Mouse (Mus musculus) lung, embryonic 16.5 days (tissue): ENCODE measurements around the gene Gm3238. TPM values are rescaled to one million over a fixed set of nuclear protein-coding genes. Genes with fewer than 3 reads are reported as not detected.

Experiments
- ATAC-seq: fragments of 200-750 bp; cut with Nextera tagmentation; 2 replicates; pipeline ENCODE4 v1.8.0; 2017; ENCODE audit warnings: low read depth, mild to moderate bottlenecking, moderate library complexity
- H3K27ac ChIP-seq: fragments of 300-500 bp; sonication (generic); 2 replicates; pipeline ENCODE4 v1.5.1; 2014; ENCODE audit warnings: mild to moderate bottlenecking, control low read depth, low read length
- H3K27me3 ChIP-seq: fragments of 300-500 bp; sonication (generic); 2 replicates; pipeline ENCODE4 v1.6.1; 2014; ENCODE audit warnings: low read depth, low read length, mixed read lengths; ENCODE audit not compliant: control insufficient read depth, insufficient read depth
- H3K36me3 ChIP-seq: fragments of 300-500 bp; sonication (generic); 2 replicates; pipeline ENCODE4 v1.6.1; 2014; ENCODE audit warnings: low read length; ENCODE audit not compliant: control insufficient read depth, insufficient read depth
- H3K4me1 ChIP-seq: fragments of 300-500 bp; sonication (generic); replicated peaks from 2 replicates; pipeline ENCODE4 v1.6.1; 2014; ENCODE audit warnings: low read length, mixed read lengths; ENCODE audit not compliant: control insufficient read depth, insufficient read depth
- H3K4me2 ChIP-seq: fragments of 300-500 bp; sonication (generic); 2 replicates; pipeline ENCODE4 v1.6.1; 2014; ENCODE audit warnings: low read depth, low read length, control low read depth
- H3K4me3 ChIP-seq: fragments of 300-500 bp; sonication (generic); 2 replicates; pipeline ENCODE4 v1.5.1; 2014; ENCODE audit warnings: mild to moderate bottlenecking, low read length, control low read depth
- H3K9ac ChIP-seq: fragments of 300-500 bp; sonication (generic); 2 replicates; pipeline ENCODE4 v1.6.1; 2014; ENCODE audit warnings: low read length, control low read depth
- H3K9me3 ChIP-seq: fragments of 300-500 bp; sonication (generic); 2 replicates; pipeline ENCODE4 v1.6.1; 2016; ENCODE audit warnings: low read length; ENCODE audit not compliant: control insufficient read depth
- WGBS: fragments of 180-500 bp; shearing (Covaris S2); extraction: QIAGEN DNeasy Blood & Tissue Kit; methylation state at CpG from one replicate; pipeline ENCODE4 v1.1.7; 2014; 5-methylcytosine and 5-hydroxymethylcytosine counted together
- polyA plus RNA-seq: library from polyadenylated mRNA; unstranded; fragments of >200 nt; fragmentation: Nextera tagmentation; extraction: Ambion mirVana; gene quantifications from 2 replicates; pipeline ENCODE4 v1.2.1, GENCODE M21; 2015

Gm3238 gene
- polyA plus RNA-seq, 1 experiment from 2014 or later: not detected

DNA sequence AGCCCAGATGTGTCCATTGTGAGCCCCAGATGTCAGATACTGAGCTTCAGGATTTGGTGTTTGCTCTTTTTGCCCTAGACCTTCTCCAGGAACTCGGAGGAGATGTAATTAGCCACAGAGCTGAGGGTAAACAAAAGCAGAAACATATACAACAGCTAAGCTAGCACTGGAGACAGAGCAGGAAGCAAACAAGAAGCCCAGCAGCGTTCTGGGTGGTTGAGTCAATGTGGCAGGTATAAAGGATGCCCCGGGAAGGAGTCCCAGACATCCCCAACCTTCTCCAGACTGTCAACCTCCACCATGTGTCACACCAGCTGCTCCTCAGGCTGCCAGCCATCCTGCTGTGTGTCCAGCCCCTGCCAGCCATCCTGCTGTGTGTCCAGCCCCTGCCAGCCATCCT is 44.9 kb downstream of the Gm3238 start, which contains the start of gene Gm10100:
Gene Gm10100, plus strand, starts transcription at position 301 of the 400 bp plus-strand sequence.
- Histone ChIP-seq H3K9me3 (no peaks in the 10 kb centered on the region), H3K27me3 (no peaks in the 10 kb centered on the region), H3K9ac (no peak within 1 kb of the TSS), H3K36me3 (no peaks in the 10 kb centered on the region), H3K27ac (no peak within 1 kb of the TSS), H3K4me1 (no peaks in the 10 kb centered on the region), H3K4me3 (no peak within 1 kb of the TSS), H3K4me2 (no peak within 1 kb of the TSS)
- 16% methylated on average over 3 of the region's 3 CpGs for WGBS
- no peak for ATAC-seq

DNA sequence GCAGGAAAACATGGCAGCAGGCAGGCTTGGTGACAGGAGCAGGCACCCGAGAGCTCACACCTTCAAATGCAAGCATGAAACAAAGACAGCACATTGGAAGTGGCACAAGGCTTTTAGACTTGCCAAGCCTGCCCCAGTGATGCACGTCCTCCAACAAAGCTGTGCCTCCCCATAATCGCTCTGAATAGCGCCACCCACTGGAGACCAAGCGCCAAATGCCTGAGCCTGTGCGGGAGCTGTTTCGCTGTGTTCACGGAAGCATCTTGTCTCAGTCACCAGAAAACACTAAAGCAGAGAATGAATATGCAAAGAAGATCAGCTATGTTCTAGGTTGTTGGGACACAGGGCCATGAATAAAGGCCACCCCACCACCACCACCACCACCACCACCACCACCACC is 46.3 kb downstream of the Gm3238 start:
- H3K27ac ChIP-seq: no peak overlapping the region
- H3K27me3 ChIP-seq: no peaks in the 10 kb centered on the region
- H3K9ac ChIP-seq: no peak overlapping the region
- WGBS: 73% methylated on average over 8 of the region's 8 CpGs
- no peaks in the 10 kb centered on the region for H3K4me1 ChIP-seq
- no peak overlapping the region for H3K4me2 ChIP-seq
- no peaks in the 10 kb centered on the region for H3K36me3 ChIP-seq
- H3K4me3 ChIP-seq: no peak overlapping the region
- no peaks in the 10 kb centered on the region for H3K9me3 ChIP-seq
- ATAC-seq: no peak

Other genes with a start within 250 kb of the Gm3238 start
- gene Itgb2, start 241.1 kb downstream of the Gm3238 start, polyA plus RNA-seq: 5.3 and 7.5 TPM in 2 replicates
- 127 and 138 TPM in 2 replicates for gene Pttg1ip, start 189.6 kb downstream of the Gm3238 start, polyA plus RNA-seq
- gene Sumo3, start 165.2 kb downstream of the Gm3238 start, polyA plus RNA-seq: 344 and 348 TPM in 2 replicates
- 2.0 and 2.4 TPM in 2 replicates for gene Gm49325, start 165.1 kb downstream of the Gm3238 start, polyA plus RNA-seq
- 66.6 and 69.5 TPM in 2 replicates for gene Ube2g2, start 149.1 kb downstream of the Gm3238 start, polyA plus RNA-seq
- 0.25 and 0.38 TPM in 2 replicates for gene Tspear, start 84.8 kb downstream of the Gm3238 start, polyA plus RNA-seq
- not detected in 2 replicates for gene Gm19402, start 80.6 kb downstream of the Gm3238 start, polyA plus RNA-seq
- gene Gm9508, start 74.1 kb downstream of the Gm3238 start, polyA plus RNA-seq: not detected in 2 replicates
- gene Gm10272, start 64.7 kb downstream of the Gm3238 start, polyA plus RNA-seq: not detected in 2 replicates
- not detected in 2 replicates for gene Gm10024, start 59.9 kb downstream of the Gm3238 start, polyA plus RNA-seq
- not detected in 2 replicates for gene Gm10142, start 55.5 kb downstream of the Gm3238 start, polyA plus RNA-seq
- not detected in 2 replicates for gene Krtap12-1, start 50.7 kb downstream of the Gm3238 start, polyA plus RNA-seq
- gene Gm10100, start 44.8 kb downstream of the Gm3238 start, polyA plus RNA-seq: not detected in 2 replicates
- not detected in 2 replicates for gene Gm18596, start 28.7 kb downstream of the Gm3238 start, polyA plus RNA-seq
- not detected in 2 replicates for gene Gm9736, start 20.0 kb downstream of the Gm3238 start, polyA plus RNA-seq
- not detected in 2 replicates for gene Gm3233, start 11.6 kb downstream of the Gm3238 start, polyA plus RNA-seq
- gene Gm7138, start 5.6 kb upstream of the Gm3238 start, polyA plus RNA-seq: not detected in 2 replicates
- gene Gm3250, start 11.2 kb upstream of the Gm3238 start, polyA plus RNA-seq: not detected in 2 replicates
- not detected in 2 replicates for gene Gm7137, start 16.9 kb upstream of the Gm3238 start, polyA plus RNA-seq
- not detected in 2 replicates for gene Gm9639, start 23.8 kb upstream of the Gm3238 start, polyA plus RNA-seq
- gene Gm19668, start 27.8 kb upstream of the Gm3238 start, polyA plus RNA-seq: not detected in 2 replicates
- not detected in 2 replicates for gene Gm9507, start 40.5 kb upstream of the Gm3238 start, polyA plus RNA-seq
- not detected in 2 replicates for gene Gm2696, start 43.4 kb upstream of the Gm3238 start, polyA plus RNA-seq
- gene Krtap10-4, start 55.8 kb upstream of the Gm3238 start, polyA plus RNA-seq: not detected in 2 replicates
- gene Krtap10-10, start 64.6 kb upstream of the Gm3238 start, polyA plus RNA-seq: not detected in 2 replicates
- gene Gm36176, start 75.5 kb upstream of the Gm3238 start, polyA plus RNA-seq: not detected in 2 replicates
- not detected in 2 replicates for gene Gm10318, start 81.5 kb upstream of the Gm3238 start, polyA plus RNA-seq
- gene Gm3285, start 90.7 kb upstream of the Gm3238 start, polyA plus RNA-seq: not detected in 2 replicates
- 3.5 and 4.7 TPM in 2 replicates for gene Lrrc3, start 131.2 kb upstream of the Gm3238 start, polyA plus RNA-seq
- gene Trpm2, start 199.2 kb upstream of the Gm3238 start, polyA plus RNA-seq: 1.1 and 1.4 TPM in 2 replicates
- gene 1810043G02Rik, start 207.2 kb upstream of the Gm3238 start, polyA plus RNA-seq: 19.9 and 22.6 TPM in 2 replicates
- 158 and 164 TPM in 2 replicates for gene Pfkl, start 238.8 kb upstream of the Gm3238 start, polyA plus RNA-seq